Mouse (Mus musculus): ENCODE data around the gene Nol8.

The Nol8 gene

DNA sequence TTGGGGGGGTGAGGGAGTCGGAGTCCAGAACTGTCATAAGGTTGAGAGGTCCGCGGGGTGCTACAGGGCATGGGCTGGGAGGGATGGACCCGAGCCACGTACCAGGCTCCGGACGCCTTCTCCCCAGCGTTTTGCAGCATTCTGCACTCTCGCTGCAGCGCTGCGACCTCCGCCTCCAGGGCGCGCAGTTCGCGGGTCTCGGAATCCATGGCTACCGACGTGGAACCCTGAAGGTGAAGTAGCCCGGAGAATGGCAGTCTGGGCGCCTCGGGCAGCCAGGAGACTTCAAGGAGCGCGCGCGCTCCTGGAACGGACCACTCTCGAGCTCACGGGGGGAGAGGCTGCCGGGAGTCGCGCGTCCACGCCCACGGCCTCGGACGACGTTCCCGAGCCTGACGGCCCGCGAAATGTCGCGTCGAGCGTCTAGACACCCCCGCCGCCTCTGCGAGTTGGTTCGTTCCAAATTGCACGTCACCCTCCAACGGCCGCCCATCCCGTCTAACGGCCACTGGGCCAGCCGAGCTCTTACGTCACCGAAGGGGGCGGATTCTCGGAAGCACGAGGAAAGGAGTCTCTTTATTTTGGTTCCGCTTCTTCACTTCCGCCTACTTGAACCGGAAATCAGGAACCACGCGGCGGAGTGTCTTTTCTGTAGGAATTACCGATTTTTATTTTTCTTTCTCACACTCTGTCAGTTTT is at the start of gene Nol8, which contains the start of gene Cenpp:
TSS of gene Nol8 (plus strand) at position 598 of the 699 bp plus-strand sequence.
TSS of gene Cenpp (minus strand) at position 305 of the 699 bp plus-strand sequence.
- DNase-seq (ENCODE audit: low read depth, low spot score), result peak; percentile 99

DNA sequence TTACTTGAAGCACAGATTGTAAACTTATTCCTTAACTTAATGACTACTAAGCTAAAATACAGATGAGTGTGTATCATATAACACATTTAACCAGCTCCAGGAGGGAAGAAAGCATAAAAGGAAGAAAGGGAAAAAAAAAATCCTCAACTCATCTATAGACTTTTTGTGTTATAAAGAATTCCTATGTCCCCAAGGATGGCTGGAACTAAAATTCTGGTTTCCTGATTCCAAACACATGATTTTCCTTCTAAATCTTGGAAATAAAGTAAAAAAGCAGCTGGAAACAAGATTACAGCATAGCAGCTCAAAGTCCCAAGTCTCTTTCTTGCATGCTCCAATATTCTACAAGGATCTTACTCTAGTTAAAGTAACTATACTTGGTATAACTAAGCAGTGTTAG is 49.3 kb upstream of the Nol8 start:
- no peak for DNase-seq (ENCODE audit: low read depth, low spot score)

DNA sequence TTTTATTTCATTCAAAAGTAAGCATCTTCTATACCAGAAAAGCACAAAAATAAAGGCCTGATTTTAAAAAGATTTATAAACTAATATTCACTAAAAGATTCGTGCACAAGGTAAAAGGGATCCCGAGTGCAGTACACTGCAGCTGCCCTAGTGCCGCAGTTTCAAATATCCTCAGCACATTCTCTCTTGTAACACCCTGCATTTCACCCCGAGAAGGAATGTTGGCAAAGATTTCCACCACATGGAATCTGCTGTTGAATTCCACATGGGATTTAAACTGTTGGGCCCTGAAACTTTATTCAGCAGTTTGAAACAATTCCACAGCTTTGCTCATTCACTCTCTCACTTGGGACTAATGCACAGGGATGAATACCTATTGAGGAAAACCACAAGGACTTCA is 45.2 kb upstream of the Nol8 start, which contains the start of gene Ogn:
TSS of gene Ogn (plus strand) at position 333 of the 400 bp plus-strand sequence.
- DNase-seq (ENCODE audit: low read depth, low spot score), result peak; percentile 81

DNA sequence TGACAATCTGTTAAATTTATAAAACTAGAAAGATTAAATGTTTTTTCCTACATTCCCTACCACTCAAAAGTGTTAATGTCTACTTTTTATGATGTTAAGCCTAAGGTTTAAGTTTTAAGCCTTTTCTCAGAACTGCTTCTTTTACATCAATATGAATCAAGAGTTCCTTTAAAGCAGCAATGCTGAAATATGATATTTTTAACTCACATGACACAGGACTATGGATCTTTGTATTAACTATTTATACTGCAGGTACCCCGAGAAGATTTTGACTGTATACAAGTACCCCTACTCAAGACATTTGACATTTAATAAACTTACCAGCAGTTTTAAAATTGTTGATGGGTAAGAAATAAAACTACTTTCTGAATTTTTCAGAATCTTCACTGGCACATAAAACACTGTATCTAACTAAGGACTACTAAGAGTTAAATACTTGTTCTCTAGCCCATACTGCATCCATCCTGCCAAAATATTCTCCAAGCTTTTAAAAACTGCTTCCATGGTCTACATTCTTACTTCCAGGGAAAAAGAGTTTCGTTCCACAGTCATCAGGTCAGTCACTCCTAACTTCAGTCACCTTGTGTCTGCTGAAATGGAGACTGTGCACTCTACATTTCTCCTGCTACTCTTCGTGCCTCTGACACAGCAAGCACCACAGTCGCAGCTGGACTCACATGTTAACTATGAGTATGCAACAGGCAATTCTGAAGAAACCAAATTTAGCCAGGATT is 44.1 kb upstream of the Nol8 start:
- DNase-seq (ENCODE audit: low read depth, low spot score), result no peak

DNA sequence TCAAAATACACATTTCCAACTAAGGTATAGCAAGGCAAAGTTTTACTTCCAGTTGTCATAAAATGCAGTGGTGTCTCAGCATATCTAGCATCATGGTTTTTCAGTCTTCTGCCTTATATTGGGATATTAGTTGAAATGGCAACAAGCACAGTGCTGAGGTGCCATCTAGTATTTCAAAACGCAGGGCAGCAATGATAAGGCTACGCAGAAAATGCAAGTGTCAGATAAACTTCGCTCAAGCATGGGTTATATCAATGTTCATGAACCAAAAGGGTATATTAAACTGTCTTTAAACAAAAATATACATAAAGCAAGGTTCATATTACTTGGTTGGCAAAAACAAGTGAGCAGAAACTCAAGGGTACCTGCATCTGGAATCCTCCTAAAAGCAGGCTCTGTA is 35.9 kb upstream of the Nol8 start:
- no peak for DNase-seq (ENCODE audit: low read depth, low spot score)

DNA sequence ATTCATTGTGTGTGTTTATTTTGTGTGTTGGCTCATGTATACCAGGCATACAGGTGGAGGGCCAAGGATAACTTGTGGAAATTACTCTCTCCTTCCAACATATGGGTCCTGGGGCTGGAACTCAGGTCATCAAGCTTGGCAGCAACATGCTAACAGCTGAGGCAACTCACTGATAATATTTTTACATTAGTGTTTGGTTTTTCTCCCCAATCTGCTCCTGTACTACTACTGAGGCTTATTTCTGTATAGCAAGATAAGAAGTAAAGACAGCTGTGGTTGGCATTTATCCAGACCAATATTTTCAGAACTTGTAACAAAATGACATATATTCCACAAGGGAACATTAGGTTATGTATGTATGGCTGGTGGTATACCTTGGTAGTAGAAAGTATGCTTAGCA is 34.5 kb upstream of the Nol8 start:
- DNase-seq (ENCODE audit: low read depth, low spot score), result no peak

DNA sequence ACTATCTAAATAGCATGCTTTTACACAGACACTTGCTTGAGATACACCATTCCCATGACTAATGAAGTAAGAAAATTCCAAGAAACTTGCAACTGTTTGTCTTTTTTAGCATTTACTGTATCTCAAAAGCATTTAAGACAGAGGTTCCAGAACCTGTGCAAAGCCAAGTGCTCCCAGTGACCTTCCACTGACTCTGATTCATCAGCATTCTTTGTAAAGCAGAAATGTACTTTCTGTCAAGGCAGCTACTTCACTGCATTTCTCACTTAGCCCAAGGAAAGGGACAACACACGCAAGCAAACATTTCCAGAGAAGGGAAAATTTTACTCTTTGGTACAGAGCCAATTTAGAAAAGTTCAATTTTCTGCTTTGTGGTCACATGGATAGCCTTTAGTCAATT is 29.7 kb upstream of the Nol8 start:
- no peak for DNase-seq (ENCODE audit: low read depth, low spot score)

DNA sequence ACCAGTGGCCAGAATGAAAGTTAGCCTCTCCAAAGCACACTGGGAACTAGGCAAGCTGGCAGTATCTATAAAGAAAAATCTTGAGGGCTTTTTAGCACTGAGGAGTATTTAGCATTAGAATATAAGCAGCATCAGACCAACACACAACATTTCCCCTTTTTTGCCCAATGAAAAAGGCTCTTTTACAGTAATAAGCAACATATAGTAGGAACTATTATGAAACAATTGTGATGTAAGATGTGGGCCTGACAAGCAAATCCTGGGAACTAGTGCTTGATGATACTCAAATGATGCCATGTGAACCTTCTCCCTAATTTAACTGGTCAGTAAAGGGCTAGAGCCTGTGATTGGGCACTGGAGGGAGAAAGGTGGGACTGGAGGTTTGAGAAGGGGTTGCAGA is 24.7 kb upstream of the Nol8 start:
- no peak for DNase-seq (ENCODE audit: low read depth, low spot score)

DNA sequence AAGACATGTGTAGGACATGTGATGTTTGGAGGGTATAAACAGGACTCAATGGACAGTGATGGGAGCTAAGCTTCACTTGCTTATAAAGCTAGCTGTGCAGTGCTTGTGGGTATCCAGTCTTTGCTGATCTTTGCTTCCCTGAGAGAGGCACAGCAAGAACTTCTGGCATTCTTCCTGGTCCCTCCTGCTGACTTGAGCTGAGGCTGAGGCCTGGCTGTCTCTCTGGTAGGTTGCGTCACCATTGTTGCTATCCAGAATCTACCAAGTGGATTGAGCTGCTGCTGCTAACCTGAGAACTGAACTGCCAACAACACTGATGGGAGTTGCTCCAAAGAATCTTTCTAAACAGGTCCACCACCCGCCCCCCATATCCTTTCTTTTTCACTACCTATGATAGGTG is 23.8 kb upstream of the Nol8 start:
- DNase-seq (ENCODE audit: low read depth, low spot score), result peak; percentile 45

DNA sequence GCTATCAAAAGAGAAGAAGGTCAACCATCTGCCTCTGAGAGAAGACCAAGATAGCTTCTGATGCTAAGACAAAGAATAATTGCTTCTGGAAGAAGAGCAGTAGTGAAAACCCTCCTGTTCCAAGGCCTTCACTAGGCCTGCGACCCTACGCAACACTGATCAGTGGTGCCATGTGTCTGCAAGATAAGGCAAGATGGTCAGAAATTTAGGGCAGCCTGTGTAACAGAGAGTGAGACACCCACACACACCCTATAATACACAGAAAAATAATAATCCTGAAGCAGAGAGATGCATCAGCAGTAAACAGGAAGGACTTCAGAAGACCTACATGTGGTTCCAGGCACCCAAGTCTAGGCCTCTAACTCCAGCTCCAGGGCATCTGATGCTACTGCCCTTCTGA is 12.9 kb upstream of the Nol8 start:
- no peak for DNase-seq (ENCODE audit: low read depth, low spot score)

DNA sequence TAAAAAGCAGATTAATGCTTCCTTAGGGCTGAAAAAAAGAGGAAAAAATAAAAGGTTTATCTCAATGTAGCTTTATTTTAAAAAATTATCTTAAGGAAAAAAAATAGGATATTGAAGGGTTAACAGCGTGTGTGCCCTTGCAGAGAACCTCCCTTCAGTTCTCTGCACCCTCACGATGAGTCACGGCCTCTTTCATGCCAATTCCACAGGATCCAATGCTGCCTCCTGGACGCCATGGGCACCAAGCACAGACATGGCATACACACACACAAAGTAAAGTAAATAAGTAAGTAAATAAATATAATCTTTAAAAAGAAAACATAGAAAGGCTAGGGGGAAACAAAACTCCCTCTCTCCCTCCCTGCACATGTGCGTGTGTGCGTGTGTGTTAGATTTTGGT is 10.2 kb upstream of the Nol8 start:
- no peak for DNase-seq (ENCODE audit: low read depth, low spot score)

DNA sequence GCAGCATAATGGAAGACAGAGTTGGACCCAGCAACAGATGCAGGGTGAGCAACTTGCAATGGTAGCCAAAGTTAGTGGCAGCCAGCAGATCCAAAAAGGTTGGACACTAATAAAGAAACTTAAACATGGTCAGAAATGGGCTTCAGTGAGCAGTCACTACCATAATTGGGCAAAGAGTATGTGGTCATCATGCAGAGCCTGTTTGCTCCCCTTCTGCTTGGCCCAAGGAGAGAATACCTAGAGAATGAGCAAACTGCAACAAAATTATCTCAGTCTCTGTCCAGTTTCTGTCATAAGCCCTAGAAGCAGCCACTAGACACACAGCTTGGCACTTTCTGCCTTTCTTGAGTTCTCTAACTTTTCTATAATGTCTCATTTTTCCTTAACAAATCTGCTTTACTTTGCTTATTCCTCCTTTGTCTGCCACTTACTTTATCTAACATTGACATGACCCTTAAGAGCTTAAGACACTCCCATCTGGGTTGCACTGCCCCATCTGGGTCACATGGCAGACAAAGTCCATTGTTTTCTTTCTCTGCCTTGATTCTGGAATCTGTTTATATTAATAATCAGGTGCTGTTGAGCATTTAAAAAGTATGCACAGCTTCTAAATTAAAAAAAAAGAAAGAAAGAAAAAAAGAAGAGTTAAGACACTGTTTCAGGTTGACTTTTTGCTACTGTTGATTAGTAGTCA is 9.1 kb upstream of the Nol8 start:
- peak; percentile 26 for DNase-seq (ENCODE audit: low read depth, low spot score)

DNA sequence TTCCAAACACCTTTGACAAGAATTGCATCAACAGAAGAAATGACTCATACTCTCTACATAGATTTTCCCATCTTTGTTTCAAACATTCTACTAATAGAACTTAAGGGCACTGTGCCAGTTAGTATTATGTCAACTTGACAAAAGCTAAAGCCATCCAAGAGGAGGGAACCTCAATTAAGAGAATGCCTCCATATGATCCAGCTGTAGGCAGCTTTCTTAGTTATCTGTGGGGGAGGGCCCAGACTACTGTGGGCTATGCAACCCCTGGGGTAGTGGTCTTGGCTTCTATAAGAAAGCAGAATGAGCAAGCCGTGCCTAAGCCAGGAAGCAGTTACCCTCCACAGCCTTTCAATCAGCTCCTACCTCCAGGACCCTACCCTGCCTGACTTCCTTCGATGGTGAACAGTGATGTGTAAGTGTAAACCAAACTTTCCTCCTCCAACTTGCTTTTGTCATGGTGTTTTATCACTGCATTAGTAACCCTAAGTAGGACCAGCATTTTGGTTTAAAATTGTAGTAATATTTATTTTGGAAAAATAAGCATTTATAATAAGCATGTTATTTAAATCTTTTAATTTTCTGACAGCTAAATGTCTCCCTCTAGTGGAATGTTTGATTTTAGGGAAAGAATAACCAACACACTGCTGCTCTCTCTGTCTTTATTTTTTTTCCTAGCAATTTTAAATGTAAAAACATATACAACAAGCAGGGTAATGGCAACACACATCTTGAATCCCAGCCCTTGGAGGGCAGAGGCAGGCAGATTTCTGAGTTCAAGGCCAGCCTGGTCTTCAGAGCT is 7.9 kb upstream of the Nol8 start:
- DNase-seq (ENCODE audit: low read depth, low spot score), result peak; percentile 18

DNA sequence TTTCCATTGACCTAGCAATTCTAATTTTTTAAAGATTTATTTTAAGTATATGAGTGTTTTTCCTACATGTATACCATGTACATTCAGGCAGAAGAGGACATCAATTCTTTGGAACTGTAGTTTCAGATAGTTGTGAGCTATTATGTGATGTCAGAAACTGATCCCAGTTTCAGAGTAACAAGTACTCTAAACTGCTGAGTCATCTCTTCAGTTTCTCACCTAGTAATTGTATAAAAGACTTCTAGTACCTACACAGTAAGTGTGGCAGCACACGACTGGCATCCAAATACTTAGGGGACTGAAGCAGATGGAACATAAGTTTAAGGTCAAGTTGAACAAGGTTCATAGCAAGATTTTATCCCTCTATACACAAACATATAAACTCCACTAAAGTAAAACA is 6.9 kb upstream of the Nol8 start:
- DNase-seq (ENCODE audit: low read depth, low spot score), result no peak

DNA sequence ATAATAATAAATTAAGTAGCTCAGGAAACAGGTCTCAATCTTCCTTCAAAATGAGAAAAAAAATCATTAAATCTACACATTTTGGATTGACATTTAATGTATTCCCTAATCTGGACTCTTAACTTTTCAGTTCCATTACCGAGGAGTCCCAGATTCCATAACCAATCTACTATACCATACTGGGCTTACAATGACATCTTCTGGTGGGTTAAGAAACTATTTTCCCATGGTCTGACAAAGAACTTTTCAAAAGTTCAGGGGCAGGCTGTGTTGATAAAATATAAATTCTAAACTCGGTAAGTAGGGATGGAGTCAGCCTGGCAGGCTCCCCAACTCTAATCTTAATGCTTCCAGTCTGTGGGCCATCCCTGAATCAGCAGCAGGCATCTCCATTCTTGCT is 1.7 kb upstream of the Nol8 start:
- no peak for DNase-seq (ENCODE audit: low read depth, low spot score)

DNA sequence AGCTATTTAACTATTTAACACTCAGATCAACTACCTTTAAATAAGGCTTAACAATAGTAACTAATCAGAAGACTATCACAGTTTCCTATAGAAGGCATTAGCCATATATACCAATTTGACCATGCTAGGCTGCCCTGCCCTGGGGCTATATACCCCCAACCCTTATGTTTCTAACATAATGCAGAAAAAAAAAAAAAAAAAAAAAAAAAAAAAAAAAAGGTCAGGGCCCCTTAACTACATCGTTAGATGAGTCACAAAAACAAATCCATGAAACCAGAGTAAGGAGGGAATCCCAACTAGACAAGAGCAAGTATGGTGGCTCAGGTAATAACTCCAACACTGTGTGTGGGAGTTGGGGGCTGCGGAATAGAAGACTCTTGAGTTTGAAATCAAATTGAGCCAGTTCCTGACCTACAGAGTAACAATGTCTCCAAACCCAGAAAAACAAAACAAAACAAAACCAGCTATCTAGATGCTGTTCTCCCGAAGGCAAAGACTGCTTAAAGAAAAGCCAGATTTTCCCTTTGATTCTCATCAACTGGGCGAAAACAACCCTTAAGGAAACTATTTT is 1.0 kb upstream of the Nol8 start:
- DNase-seq (ENCODE audit: low read depth, low spot score), result no peak

DNA sequence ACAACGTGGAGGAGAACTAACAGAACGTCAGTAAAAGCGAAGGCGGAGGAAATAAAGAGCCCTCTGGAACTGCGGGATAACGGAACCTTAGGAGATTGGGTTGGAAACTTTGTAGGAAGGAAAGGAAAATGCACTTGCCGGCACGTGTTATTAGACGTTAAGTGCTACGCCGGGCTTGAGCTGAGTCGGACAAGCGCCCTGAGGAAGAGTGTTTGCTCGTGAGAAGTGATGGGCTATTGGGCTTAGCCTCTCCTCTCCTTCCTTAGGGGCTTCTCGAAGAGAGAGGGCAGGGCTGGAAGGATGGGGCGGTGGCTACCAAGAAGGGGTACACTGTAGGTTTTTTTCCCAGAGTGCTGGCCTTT is 283 bp downstream of the Nol8 start:
- no peak for DNase-seq (ENCODE audit: low read depth, low spot score)

DNA sequence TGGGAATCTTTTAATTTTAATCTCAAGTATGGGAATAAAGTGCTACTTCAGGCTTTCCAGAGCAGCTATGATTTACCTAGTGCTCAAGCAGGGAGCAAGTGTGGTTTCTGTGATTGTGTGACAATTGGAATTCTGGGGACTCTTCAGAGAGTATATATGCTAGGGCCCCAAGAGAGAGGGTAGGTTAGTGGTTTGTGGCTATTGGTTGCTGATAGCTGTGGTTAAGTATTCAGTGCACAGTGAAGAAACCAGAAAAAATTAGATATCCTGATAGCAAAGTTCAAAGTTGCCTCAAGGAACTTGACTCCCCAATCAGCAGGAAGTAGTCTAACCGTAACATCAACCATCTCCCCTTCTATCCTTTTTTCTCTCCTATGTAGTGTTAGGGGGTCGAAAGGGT is 24.9 kb downstream of the Nol8 start:
- DNase-seq (ENCODE audit: low read depth, low spot score), result no peak

DNA sequence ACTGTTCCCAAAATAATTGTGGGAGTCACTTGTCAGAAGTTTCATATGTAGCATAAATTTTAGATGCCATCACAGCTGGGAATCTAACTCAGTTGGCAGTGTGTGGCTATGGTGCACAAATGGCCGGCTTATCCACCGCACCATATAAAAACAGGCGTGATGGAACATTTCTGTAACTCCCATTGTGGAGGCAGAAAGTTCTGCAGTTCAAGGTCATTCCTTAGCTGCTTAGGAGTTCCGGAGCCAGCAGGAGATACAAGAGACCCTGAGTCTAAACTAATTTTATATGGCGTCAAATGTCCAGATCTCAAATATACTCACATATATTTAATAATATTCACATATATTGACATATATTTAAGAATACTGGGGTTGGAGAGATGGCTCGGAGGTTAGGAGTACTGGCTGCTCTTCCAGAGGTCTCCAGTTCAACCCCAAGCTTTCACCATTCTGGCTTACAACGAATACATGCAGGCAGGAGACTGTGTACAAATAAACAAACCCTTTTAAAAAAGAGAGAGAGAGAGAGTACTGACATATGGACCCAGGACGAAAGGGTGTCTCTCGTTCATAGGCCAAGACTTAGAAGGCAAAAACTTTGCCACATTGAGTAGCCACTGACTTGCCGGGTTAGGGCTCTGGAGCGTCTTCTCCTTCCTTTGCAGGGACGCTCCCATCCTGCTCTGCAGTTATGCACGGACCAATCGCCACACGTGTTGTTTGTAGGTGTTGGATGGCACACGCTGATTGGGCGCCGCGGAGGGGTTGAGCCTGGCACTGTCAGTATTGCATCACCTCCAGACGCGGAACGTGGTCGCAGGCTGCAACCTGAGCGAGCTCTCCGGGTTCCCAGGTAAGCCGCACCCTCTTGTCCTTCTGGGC is 28.7 kb downstream of the Nol8 start, which contains the start of gene Iars:
TSS of gene Iars (plus strand) at position 750 of the 882 bp plus-strand sequence.
- peak; percentile 98 for DNase-seq (ENCODE audit: low read depth, low spot score)

DNA sequence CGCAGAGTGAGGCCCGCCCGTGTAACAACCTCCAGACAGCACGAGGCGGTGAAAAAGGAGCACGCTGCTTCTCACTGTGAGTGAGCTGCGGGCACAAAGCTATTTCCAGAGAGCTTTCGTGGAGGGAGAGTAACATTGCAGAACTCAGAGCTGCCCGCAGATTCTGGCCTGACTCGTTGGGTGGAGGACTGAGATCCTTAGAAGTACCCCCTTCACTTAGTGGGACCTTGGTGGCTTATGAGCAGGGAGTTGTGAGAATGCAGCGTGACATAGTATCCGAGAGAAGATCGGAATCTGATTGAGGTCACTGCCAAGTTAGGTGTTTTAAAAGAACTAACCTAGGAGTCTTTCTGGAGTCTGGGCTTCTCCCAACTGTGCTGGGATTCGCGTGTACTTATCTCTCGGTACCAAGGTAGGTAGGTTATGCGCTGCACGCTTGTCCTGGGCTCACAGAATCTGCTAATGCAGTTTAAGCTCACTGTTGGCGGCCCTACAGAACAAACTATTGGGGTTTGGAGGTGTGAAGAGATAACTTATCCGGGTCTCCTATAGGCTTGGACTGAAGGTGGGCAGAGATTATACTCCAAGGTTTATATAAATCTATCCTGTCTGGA is 29.5 kb downstream of the Nol8 start:
- no peak for DNase-seq (ENCODE audit: low read depth, low spot score)
